Mouse (Mus musculus): ENCODE results near the gene Castor1.

GRCm38 (mm10) chr11:4214572-4214971 lies 3.5 kb upstream of the Castor1 start:
- TF ChIP-seq TBP (conservative IDR thresholded peaks at IDR 0.05; ENCODE audit: low read depth, low read length) (no peak), KAT2A (IDR thresholded peaks at IDR 0.05; ENCODE audit: insufficient replicate concordance, low read length) (no peak), CTCF (conservative IDR thresholded peaks at IDR 0.05 in 1 of 2, IDR thresholded peaks at IDR 0.05 in 1 of 2; ENCODE audit: low read depth in 2 of 2, low read length in 2 of 2) (no peak), E2F4 (IDR thresholded peaks at IDR 0.05; ENCODE audit: insufficient replicate concordance, low read depth, low read length) (no peak), MXI1 (IDR thresholded peaks at IDR 0.05; ENCODE audit: low read depth, low read length) (no peak), ZNF384 (IDR thresholded peaks at IDR 0.05; ENCODE audit: low read depth, low read length) (no peak), CHD2 (IDR thresholded peaks at IDR 0.05; ENCODE audit: low read length) (no peak), MAX (IDR thresholded peaks at IDR 0.05; ENCODE audit: low read length) (no peak), UBTF (IDR thresholded peaks at IDR 0.05; ENCODE audit: low read depth, low read length) (no peak), ZMIZ1 (IDR thresholded peaks at IDR 0.05; ENCODE audit: low read depth, low read length) (no peak), HCFC1 (IDR thresholded peaks at IDR 0.05; ENCODE audit: low read depth, low read length) (no peak)
